In genomic region chr12:99939179-99939578, GRCm38 (mm10) we compare ENCODE assay signal across 27 mouse cellular contexts. TPM values are rescaled to one million over a fixed set of nuclear protein-coding genes. Genes with fewer than 3 reads are reported as not detected.
DNase-seq lines count a peak whose midpoint lies in the region; ATAC-seq and TF ChIP-seq lines count a peak whose summit lies in the region.
"Had no signal": no experiment of that assay in that cellular context is flagged by ENCODE, and none has a peak within 500 bp of the region (broad histone marks: within the 10 kb centered on the region; RNA-seq: fewer than 3 reads in every experiment).

No protein-coding gene starts in this region.

- no peak for TF ChIP-seq CTCF in lung, adult 2 months (IDR thresholded peaks at IDR 0.05; ENCODE audit: insufficient read depth, low read length)
- TF ChIP-seq CTCF in lung, postnatal 0 days (IDR thresholded peaks at IDR 0.05): no peak

- 50% methylated on average over 6 of the region's 6 CpGs for WGBS in lung, embryonic 15.5 days
- WGBS in lung, adult 2 months: 74% methylated on average over 6 of the region's 6 CpGs
- 61% methylated on average over 6 of the region's 6 CpGs for WGBS in lung, postnatal 0 days
- WGBS in midbrain, embryonic 15.5 days: 84% methylated on average over 6 of the region's 6 CpGs

- no peaks in the 10 kb centered on the region for H3K27me3 ChIP-seq in lung, embryonic 15.5 days
- no peaks in the 10 kb centered on the region for H3K27me3 ChIP-seq in lung, postnatal 0 days (replicated peaks; ENCODE audit: insufficient read depth, low read length)
- no peaks in the 10 kb centered on the region for H3K27me3 ChIP-seq in midbrain, embryonic 15.5 days (replicated peaks)
- H3K27me3 ChIP-seq: CH12.LX; embryonic facial prominence, embryonic 12.5 days; embryonic facial prominence, embryonic 15.5 days; heart, embryonic 13.5 days; Patski had no signal

- H3K4me1 ChIP-seq in lung, embryonic 15.5 days: peaks cover 21% of the 10 kb centered on the region; the same call in 1 of the 2 replicates
- H3K4me1 ChIP-seq in lung, adult 2 months (ENCODE audit: control insufficient read depth, insufficient read depth, low read length): no peaks in the 10 kb centered on the region
- H3K4me1 ChIP-seq in lung, postnatal 0 days (ENCODE audit: insufficient read depth, low read depth, low read length): no peaks in the 10 kb centered on the region
- no peaks in the 10 kb centered on the region for H3K4me1 ChIP-seq in midbrain, embryonic 15.5 days
- H3K4me1 ChIP-seq: embryonic facial prominence, embryonic 12.5 days; embryonic facial prominence, embryonic 15.5 days; heart, embryonic 13.5 days had no signal

- peak; percentile 77; the same call in 1 of the 2 replicates for ATAC-seq in lung, embryonic 15.5 days (ENCODE audit: borderline replicate concordance, extremely low read depth, low FRiP score, low TSS enrichment)
- ATAC-seq in lung, postnatal 0 days: peak; percentile 76
- no peak for ATAC-seq in midbrain, embryonic 15.5 days (replicated peaks)
- ATAC-seq: forebrain, embryonic 14.5 days; forebrain, postnatal 0 days had no signal

- H3K9me3 ChIP-seq in lung, embryonic 15.5 days: no peaks in the 10 kb centered on the region
- H3K9me3 ChIP-seq in lung, postnatal 0 days (ENCODE audit: low read length): no peaks in the 10 kb centered on the region
- no peaks in the 10 kb centered on the region for H3K9me3 ChIP-seq in midbrain, embryonic 15.5 days
- H3K9me3 ChIP-seq: embryonic facial prominence, embryonic 12.5 days; embryonic facial prominence, embryonic 15.5 days; G1E; heart, embryonic 10.5 days; heart, embryonic 13.5 days had no signal

- H3K4me3 ChIP-seq in lung, embryonic 15.5 days: no peak overlapping the region
- H3K4me3 ChIP-seq in lung, adult 2 months (replicated peaks; ENCODE audit: extremely low read depth, low read depth, low read length): no peak overlapping the region
- no peak overlapping the region for H3K4me3 ChIP-seq in lung, postnatal 0 days (ENCODE audit: low read depth, low read length)
- H3K4me3 ChIP-seq in midbrain, embryonic 15.5 days: no peak overlapping the region
- H3K4me3 ChIP-seq: embryonic facial prominence, embryonic 12.5 days; embryonic facial prominence, embryonic 15.5 days; heart, adult 2 months; heart, embryonic 10.5 days; heart, embryonic 13.5 days had no signal

- TF ChIP-seq POLR2A in lung, adult 2 months (IDR thresholded peaks at IDR 0.05; ENCODE audit: borderline replicate concordance, extremely low read depth, low read depth, low read length): no peak

- no peak overlapping the region for H3K4me2 ChIP-seq in lung, embryonic 15.5 days
- no peak overlapping the region for H3K4me2 ChIP-seq in lung, postnatal 0 days (replicated peaks; ENCODE audit: low read depth, low read length)
- H3K4me2 ChIP-seq in midbrain, embryonic 15.5 days: no peak overlapping the region
- H3K4me2 ChIP-seq: embryonic facial prominence, embryonic 12.5 days; embryonic facial prominence, embryonic 15.5 days; heart, embryonic 13.5 days; hindbrain, embryonic 14.5 days had no signal

- H3K27ac ChIP-seq in lung, embryonic 15.5 days: peak overlapping the region; percentile 75
- peak overlapping the region; percentile 70 for H3K27ac ChIP-seq in lung, postnatal 0 days (ENCODE audit: low read length)
- no peak overlapping the region for H3K27ac ChIP-seq in midbrain, embryonic 15.5 days
- H3K27ac ChIP-seq: embryonic facial prominence, embryonic 12.5 days; embryonic facial prominence, embryonic 15.5 days; heart, adult 2 months; heart, embryonic 10.5 days; heart, embryonic 13.5 days; hindbrain, embryonic 14.5 days had no signal

- no peak overlapping the region for H3K9ac ChIP-seq in lung, embryonic 15.5 days
- H3K9ac ChIP-seq in lung, postnatal 0 days (replicated peaks; ENCODE audit: low read depth): no peak overlapping the region
- H3K9ac ChIP-seq in midbrain, embryonic 15.5 days: no peak overlapping the region
- H3K9ac ChIP-seq: embryonic facial prominence, embryonic 12.5 days; embryonic facial prominence, embryonic 15.5 days; forebrain, postnatal 0 days; heart, embryonic 13.5 days; hindbrain, embryonic 14.5 days had no signal

- DNase-seq in kidney, postnatal 10 days: peak; percentile 34
- DNase-seq in kidney, postnatal 36 days: no peak
- no peak for DNase-seq in lung, adult 2 months
- DNase-seq in lung, postnatal 0 days (ENCODE audit: low spot score): peak; percentile 78
- peak; percentile 18 for DNase-seq in skeletal muscle tissue, adult 2 months (ENCODE audit: low read depth, low spot score)
- DNase-seq: adrenal gland, postnatal 10 days; adrenal gland, postnatal 36 days; B cell, adult 2 months; cerebellum, adult 11 months; cerebellum, adult 2 months; cerebellum, adult 9-11 months; cerebellum, postnatal 25 days; forebrain, postnatal 0 days; gastrocnemius, postnatal 10 days; gastrocnemius, postnatal 36 days had no signal

- H3K36me3 ChIP-seq in lung, embryonic 15.5 days: peaks cover 15% of the 10 kb centered on the region; the same call in 1 of the 2 replicates
- H3K36me3 ChIP-seq in lung, postnatal 0 days (ENCODE audit: insufficient read depth, low read length): no peaks in the 10 kb centered on the region
- peaks cover 7% of the 10 kb centered on the region; the same call in 1 of the 2 replicates for H3K36me3 ChIP-seq in midbrain, embryonic 15.5 days (replicated peaks)

- no peak for TF ChIP-seq EP300 in lung, postnatal 0 days (IDR thresholded peaks at IDR 0.05)

RNA-seq across cellular contexts. Expression of gene Kcnk13, which starts 25.1 kb away (rescaled TPM):
- polyA plus RNA-seq in lung, embryonic 15.5 days (2015; fragmentation: Nextera tagmentation; extraction: Ambion mirVana): 3.9 and 4.1 TPM in 2 replicates
- 2.5 and 3.0 TPM in 2 replicates for polyA plus RNA-seq in lung, adult 2 months (2012; rRNA removed)
- 7.8 and 8.3 TPM in 2 replicates for polyA plus RNA-seq in lung, postnatal 0 days (2015; fragmentation: Nextera tagmentation; extraction: Ambion mirVana)
- 1.1 and 1.4 TPM in 2 replicates for polyA plus RNA-seq in midbrain, embryonic 15.5 days (2015; fragmentation: Nextera tagmentation; extraction: Ambion mirVana)
- polyA plus RNA-seq: G1E, Patski had no signal

RNA-seq across cellular contexts. Expression of gene Tdp1, which starts 54.9 kb away (rescaled TPM):
- 69.7 and 73.0 TPM in 2 replicates for polyA plus RNA-seq in lung, embryonic 15.5 days (2015; fragmentation: Nextera tagmentation; extraction: Ambion mirVana)
- polyA plus RNA-seq in lung, adult 2 months (2012; rRNA removed): 10.2 and 12.9 TPM in 2 replicates
- polyA plus RNA-seq in lung, postnatal 0 days (2015; fragmentation: Nextera tagmentation; extraction: Ambion mirVana): 14.2 and 17.2 TPM in 2 replicates
- polyA plus RNA-seq in midbrain, embryonic 15.5 days (2015; fragmentation: Nextera tagmentation; extraction: Ambion mirVana): 53.0 and 56.2 TPM in 2 replicates

RNA-seq across cellular contexts. Expression of gene Efcab11, which starts 54.9 kb away (rescaled TPM):
- 19.2 and 20.9 TPM in 2 replicates for polyA plus RNA-seq in lung, embryonic 15.5 days (2015; fragmentation: Nextera tagmentation; extraction: Ambion mirVana)
- polyA plus RNA-seq in lung, adult 2 months (2012; rRNA removed): 0.34 and 0.48 TPM in 2 replicates
- polyA plus RNA-seq in lung, postnatal 0 days (2015; fragmentation: Nextera tagmentation; extraction: Ambion mirVana): 2.2 and 2.7 TPM in 2 replicates
- 4.1 and 4.8 TPM in 2 replicates for polyA plus RNA-seq in midbrain, embryonic 15.5 days (2015; fragmentation: Nextera tagmentation; extraction: Ambion mirVana)

Comparison
In these comparisons a context has a peak if more than half of its experiments do, and no peak if none do; other contexts are left out.
1. DNase-seq: peak in kidney, postnatal 10 days (single experiment), lung, postnatal 0 days (single experiment) and skeletal muscle tissue, adult 2 months (single experiment); none in kidney, postnatal 36 days (0 of 2) and lung, adult 2 months (single experiment).